Mouse (Mus musculus): ENCODE data around the gene Birc2. TPM values are rescaled to one million over a fixed set of nuclear protein-coding genes. Genes with fewer than 3 reads are reported as not detected.

Gene Birc2
- total and polyA plus RNA-seq, 3 experiments, result 29.6 to 33.0 TPM; not detected in 1

DNA sequence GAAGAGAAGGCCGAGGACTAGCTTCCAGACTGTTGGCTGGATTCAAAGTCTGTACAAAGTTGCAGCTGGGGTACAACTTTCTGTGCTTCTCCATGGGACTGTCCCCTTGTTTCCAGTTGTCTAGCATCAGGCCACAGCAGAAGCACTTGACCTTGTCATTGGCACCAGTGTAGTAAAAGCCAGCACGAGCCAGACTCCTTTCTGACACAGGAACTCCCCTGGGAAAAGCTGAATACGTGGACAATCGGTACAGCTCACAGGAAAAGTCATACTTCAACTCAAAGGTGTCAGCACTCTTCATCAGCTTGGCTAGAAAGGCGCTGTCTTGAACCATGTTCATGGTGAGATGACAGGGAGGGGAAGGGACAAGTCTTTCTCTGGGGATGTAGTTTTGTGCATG lies 24.1 kb upstream of the Birc2 start:
- H3K9ac ChIP-seq (ENCODE audit: control insufficient read depth, low read depth, low read length, poor library complexity, severe bottlenecking), result no peak overlapping the region
- no peaks in the 10 kb centered on the region for H3K36me3 ChIP-seq (ENCODE audit: control insufficient read depth in 1 of 2, insufficient read depth in 2 of 2, low read length in 2 of 2)
- H3K9me3 ChIP-seq (replicated peaks; ENCODE audit: insufficient read depth, low read length), result no peaks in the 10 kb centered on the region
- no peak overlapping the region for H3K4me3 ChIP-seq (ENCODE audit: control insufficient read depth in 1 of 2, insufficient read depth in 1 of 2, low read depth in 2 of 2, low read length in 2 of 2)
- H3K79me2 ChIP-seq (ENCODE audit: control insufficient read depth, insufficient read depth, low read length, poor library complexity), result no peaks in the 10 kb centered on the region
- DNase-seq (ENCODE audit: low read depth, low spot score), result no peak
- TF ChIP-seq TBP (IDR thresholded peaks at IDR 0.05; ENCODE audit: low read depth, low read length) (no peak), CHD1 (IDR thresholded peaks at IDR 0.05; ENCODE audit: low read depth, low read length) (no peak)
- H3K4me1 ChIP-seq (ENCODE audit: control insufficient read depth in 1 of 2, insufficient read depth in 2 of 2, low read length in 2 of 2), result no peaks in the 10 kb centered on the region
- H3K27me3 ChIP-seq (ENCODE audit: control insufficient read depth in 1 of 2, insufficient read depth in 2 of 2, low read length in 2 of 2), result no peaks in the 10 kb centered on the region
- H3K27ac ChIP-seq (ENCODE audit: control insufficient read depth, low read depth, low read length), result no peak overlapping the region

DNA sequence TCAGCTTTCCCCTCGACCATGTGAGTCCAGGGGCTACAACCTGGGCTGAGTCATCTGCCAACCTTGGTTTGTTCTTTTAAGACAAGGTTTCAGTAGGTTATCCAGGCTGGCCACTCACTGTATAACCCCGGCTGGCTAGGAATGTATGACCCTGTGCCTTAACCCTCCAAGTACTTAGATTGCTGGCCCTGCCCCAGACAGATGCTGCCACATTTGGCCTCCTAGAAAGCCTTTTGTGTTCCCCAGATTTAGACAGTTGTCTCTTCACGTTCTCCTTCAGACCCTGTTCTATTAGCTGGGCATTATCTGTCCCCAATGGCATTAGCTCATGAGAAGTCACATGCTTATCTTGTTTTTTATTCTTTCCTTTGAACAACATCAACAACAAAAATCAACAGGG lies 19.0 kb upstream of the Birc2 start:
- Histone ChIP-seq H3K27ac (ENCODE audit: control insufficient read depth, low read depth, low read length) (no peak overlapping the region), H3K9me3 (replicated peaks; ENCODE audit: insufficient read depth, low read length) (no peaks in the 10 kb centered on the region), H3K36me3 (ENCODE audit: control insufficient read depth in 1 of 2, insufficient read depth in 2 of 2, low read length in 2 of 2) (peaks cover 0 to 5% of the 10 kb centered on the region in 2 experiments; a peak in 2 of 4 replicates), H3K79me2 (ENCODE audit: control insufficient read depth, insufficient read depth, low read length, poor library complexity) (no peaks in the 10 kb centered on the region), H3K4me1 (ENCODE audit: control insufficient read depth in 1 of 2, insufficient read depth in 2 of 2, low read length in 2 of 2) (peaks cover 0 to 8% of the 10 kb centered on the region in 2 experiments; a peak in 3 of 4 replicates), H3K4me3 (ENCODE audit: control insufficient read depth in 1 of 2, insufficient read depth in 1 of 2, low read depth in 2 of 2, low read length in 2 of 2) (no peak overlapping the region), H3K9ac (ENCODE audit: control insufficient read depth, low read depth, low read length, poor library complexity, severe bottlenecking) (no peak overlapping the region), H3K27me3 (ENCODE audit: control insufficient read depth in 1 of 2, insufficient read depth in 2 of 2, low read length in 2 of 2) (no peaks in the 10 kb centered on the region)
- TF ChIP-seq TCF12 (IDR thresholded peaks at IDR 0.05; ENCODE audit: low read depth, low read length) (no peak), TAL1 (IDR thresholded peaks at IDR 0.05; ENCODE audit: low read length) (no peak), ELF1 (IDR thresholded peaks at IDR 0.05; ENCODE audit: low read depth, low read length) (no peak), ETS1 (IDR thresholded peaks at IDR 0.05; ENCODE audit: low read depth, low read length) (no peak), MAX (IDR thresholded peaks at IDR 0.05; ENCODE audit: low read length) (no peak), MYC (IDR thresholded peaks at IDR 0.05; ENCODE audit: low read depth, low read length) (no peak), CHD1 (IDR thresholded peaks at IDR 0.05; ENCODE audit: low read depth, low read length) (no peak), ZMIZ1 (IDR thresholded peaks at IDR 0.05; ENCODE audit: low read depth, low read length) (no peak), GABPA (IDR thresholded peaks at IDR 0.05; ENCODE audit: low read depth, low read length) (no peak), USF2 (IDR thresholded peaks at IDR 0.05; ENCODE audit: borderline replicate concordance in 1 of 2, insufficient read depth in 1 of 2, low read depth in 1 of 2, low read length in 2 of 2) (no peak), MEF2A (IDR thresholded peaks at IDR 0.05; ENCODE audit: extremely low read depth, insufficient replicate concordance, low read depth, low read length, poor library complexity, severe bottlenecking) (no peak), KAT2A (conservative IDR thresholded peaks at IDR 0.05; ENCODE audit: low read depth, low read length) (no peak), EP300 (IDR thresholded peaks at IDR 0.05; ENCODE audit: low read depth in 1 of 2, low read length in 2 of 2) (no peak), ZKSCAN1 (IDR thresholded peaks at IDR 0.05; ENCODE audit: low read depth, low read length) (no peak), TBP (IDR thresholded peaks at IDR 0.05; ENCODE audit: low read depth, low read length) (no peak), NRF1 (IDR thresholded peaks at IDR 0.05; ENCODE audit: insufficient read depth, low read depth, low read length, poor library complexity, severe bottlenecking) (no peak)
- no peak for DNase-seq (ENCODE audit: low read depth, low spot score)
